Mouse (Mus musculus) heart, adult 2 months (tissue): ENCODE results near the gene Aif1l.

Experiments
- CTCF ChIP-seq: fragments of 200-600 bp; IDR thresholded peaks from 2 replicates; pipeline ENCODE4 v1.8.1; 2022; ENCODE audit warnings: antibody characterized with exemption, mild to moderate bottlenecking, moderate library complexity
- EP300 ChIP-seq: fragments of 200-500 bp; IDR thresholded peaks from 2 replicates; pipeline ENCODE4 v1.6.1; 2011; ENCODE audit warnings: low read depth, low read length, control low read depth; ENCODE audit not compliant: insufficient read depth
- POLR2A ChIP-seq: fragments of 200-500 bp; IDR thresholded peaks from 2 replicates; pipeline ENCODE4 v1.6.1; 2011; ENCODE audit warnings: mild to moderate bottlenecking, low read depth, low read length, control low read depth; ENCODE audit not compliant: insufficient read depth

- TF ChIP-seq CTCF (no peak), POLR2A (no peak), EP300 (no peak)
These were observed 7.3 kb downstream of the Aif1l start for GRCm38 (mm10) chr2:31957211-31957610.
